Mouse (Mus musculus): ENCODE data around the gene Ppm1h.

GRCm38 (mm10) chr10:122970188-122970587 lies 291.6 kb downstream of the Ppm1h start:
- TF ChIP-seq CTCF (IDR thresholded peaks at IDR 0.05; ENCODE audit: control insufficient read depth, insufficient read depth, low read length) (no peak), POLR2A (IDR thresholded peaks at IDR 0.05; ENCODE audit: borderline replicate concordance, control insufficient read depth, low read depth, low read length) (no peak)

All from bone marrow, adult 2 months (tissue).